Mouse (Mus musculus) MEL (cell line): Measurements from ENCODE around the gene Hoxc4. TPM values are rescaled to one million over a fixed set of nuclear protein-coding genes. Genes with fewer than 3 reads are reported as not detected.

Source experiments
- DNase-seq: peaks from one replicate; pipeline ENCODE4 v3.0.0; 2011; ENCODE audit warnings: low read depth, low spot score
- H3K27ac ChIP-seq: 2 replicates; pipeline ENCODE4 v1.5.1; 2012; ENCODE audit warnings: low read depth, mild to moderate bottlenecking, control low read depth, low read length, moderate library complexity; ENCODE audit not compliant: control insufficient read depth
- H3K27me3 ChIP-seq, 2 experiments: fragments of 150-350 bp in 1 of 2; sonication (generic) in 1 of 2; 2 replicates each; pipeline ENCODE4 v1.6.1; 2012; ENCODE audit warnings: low read length in 2 of 2, mild to moderate bottlenecking in 2 of 2, improper control_type of control experiment in 1 of 2, moderate library complexity in 1 of 2; ENCODE audit not compliant: insufficient read depth in 2 of 2, control insufficient read depth in 1 of 2
- H3K36me3 ChIP-seq, 2 experiments: 2 replicates each; pipeline ENCODE4 v1.6.1; 2012 to 2014; ENCODE audit warnings: low read length in 2 of 2, improper control_type of control experiment in 1 of 2, inconsistent platforms in 1 of 2, mild to moderate bottlenecking in 1 of 2; ENCODE audit not compliant: insufficient read depth in 2 of 2, control insufficient read depth in 1 of 2
- H3K4me1 ChIP-seq, 2 experiments: fragments of 150-350 bp in 1 of 2; sonication (generic) in 1 of 2; 2 replicates each; pipeline ENCODE4 v1.6.1; 2012; ENCODE audit warnings: low read length in 2 of 2, improper control_type of control experiment in 1 of 2, mild to moderate bottlenecking in 1 of 2; ENCODE audit not compliant: insufficient read depth in 2 of 2, control insufficient read depth in 1 of 2
- H3K4me3 ChIP-seq, 2 experiments: fragments of 150-350 bp in 1 of 2; sonication (generic) in 1 of 2; 2 replicates each; pipeline ENCODE4 v1.5.1; 2012; ENCODE audit warnings: low read depth in 2 of 2, low read length in 2 of 2, mild to moderate bottlenecking in 2 of 2, moderate library complexity in 2 of 2, control low read depth in 1 of 2, improper control_type of control experiment in 1 of 2; ENCODE audit not compliant: control insufficient read depth in 1 of 2, insufficient read depth in 1 of 2
- H3K79me2 ChIP-seq: 2 replicates; pipeline ENCODE4 v1.6.1; 2012; ENCODE audit warnings: mild to moderate bottlenecking, low read length, moderate library complexity; ENCODE audit not compliant: control insufficient read depth, poor library complexity, insufficient read depth
- H3K9ac ChIP-seq: 2 replicates; pipeline ENCODE4 v1.6.1; 2012; ENCODE audit warnings: low read depth, mild to moderate bottlenecking, control low read depth, low read length, moderate library complexity; ENCODE audit not compliant: control insufficient read depth, poor library complexity, severe bottlenecking
- H3K9me3 ChIP-seq: fragments of 150-350 bp; sonication (generic); replicated peaks from 2 replicates; pipeline ENCODE4 v1.6.1; 2012; ENCODE audit warnings: mild to moderate bottlenecking, low read length, improper control_type of control experiment, moderate library complexity; ENCODE audit not compliant: insufficient read depth
- BHLHE40 ChIP-seq: IDR thresholded peaks from 2 replicates; pipeline ENCODE4 v1.6.1; 2012; ENCODE audit warnings: low read depth, mild to moderate bottlenecking, inconsistent platforms, low read length, improper control_type of control experiment, borderline replicate concordance
- CHD2 ChIP-seq: IDR thresholded peaks from 2 replicates; pipeline ENCODE4 v1.6.1; 2011; ENCODE audit warnings: low read length, improper control_type of control experiment
- E2F4 ChIP-seq: IDR thresholded peaks from 2 replicates; pipeline ENCODE4 v1.6.1; 2011; ENCODE audit warnings: low read depth, low read length, improper control_type of control experiment, borderline replicate concordance
- ELF1 ChIP-seq: IDR thresholded peaks from 2 replicates; pipeline ENCODE4 v1.6.1; 2014; ENCODE audit warnings: low read depth, mild to moderate bottlenecking, inconsistent platforms, low read length, improper control_type of control experiment, moderate library complexity
- EP300 ChIP-seq, 2 experiments: IDR thresholded peaks; 2 replicates each; pipeline ENCODE4 v1.6.1; 2011; ENCODE audit warnings: improper control_type of control experiment in 2 of 2, low read length in 2 of 2, low read depth in 1 of 2, mild to moderate bottlenecking in 1 of 2
- ETS1 ChIP-seq: IDR thresholded peaks from 2 replicates; pipeline ENCODE4 v1.6.1; 2012; ENCODE audit warnings: low read depth, mild to moderate bottlenecking, inconsistent platforms, low read length, improper control_type of control experiment, moderate library complexity
- GATA1 ChIP-seq: IDR thresholded peaks from 2 replicates; pipeline ENCODE4 v1.6.1; 2011; ENCODE audit warnings: low read depth, low read length, improper control_type of control experiment
- HCFC1 ChIP-seq: IDR thresholded peaks from 2 replicates; pipeline ENCODE4 v1.6.1; 2012; ENCODE audit warnings: low read depth, mild to moderate bottlenecking, inconsistent platforms, low read length, improper control_type of control experiment, moderate library complexity
- KAT2A ChIP-seq: conservative IDR thresholded peaks from 2 replicates; pipeline ENCODE4 v1.6.1; 2012; ENCODE audit warnings: low read depth, low read length, improper control_type of control experiment, inconsistent platforms
- MAFK ChIP-seq: IDR thresholded peaks from 2 replicates; pipeline ENCODE4 v1.6.1; 2011; ENCODE audit warnings: low read depth, mild to moderate bottlenecking, low read length, improper control_type of control experiment, borderline replicate concordance
- MAX ChIP-seq: IDR thresholded peaks from 2 replicates; pipeline ENCODE4 v1.6.1; 2011; ENCODE audit warnings: low read length, improper control_type of control experiment
- MAZ ChIP-seq: IDR thresholded peaks from 2 replicates; pipeline ENCODE4 v1.6.1; 2012; ENCODE audit warnings: low read depth, mild to moderate bottlenecking, inconsistent platforms, low read length, improper control_type of control experiment
- MEF2A ChIP-seq: IDR thresholded peaks from 2 replicates; pipeline ENCODE4 v1.6.1; 2014; ENCODE audit warnings: low read depth, mild to moderate bottlenecking, inconsistent platforms, low read length, improper control_type of control experiment; ENCODE audit not compliant: poor library complexity, insufficient replicate concordance, severe bottlenecking; ENCODE audit errors: extremely low read depth
- MXI1 ChIP-seq: IDR thresholded peaks from 2 replicates; pipeline ENCODE4 v1.6.1; 2011; ENCODE audit warnings: mild to moderate bottlenecking, low read depth, low read length, improper control_type of control experiment
- MYB ChIP-seq: IDR thresholded peaks from 2 replicates; pipeline ENCODE4 v1.6.1; 2011; ENCODE audit warnings: mild to moderate bottlenecking, low read depth, low read length, improper control_type of control experiment
- MYC ChIP-seq: IDR thresholded peaks from 2 replicates; pipeline ENCODE4 v1.6.1; 2011; ENCODE audit warnings: low read depth, mild to moderate bottlenecking, low read length, improper control_type of control experiment, moderate library complexity
- NRF1 ChIP-seq: IDR thresholded peaks from 2 replicates; pipeline ENCODE4 v1.6.1; 2014; ENCODE audit warnings: low read depth, mild to moderate bottlenecking, inconsistent platforms, low read length, improper control_type of control experiment, moderate library complexity; ENCODE audit not compliant: poor library complexity, insufficient read depth, severe bottlenecking
- POLR2A ChIP-seq, 2 experiments: IDR thresholded peaks; 2 replicates each; pipeline ENCODE4 v1.6.1; 2011 to 2012; ENCODE audit warnings: low read length in 2 of 2, mild to moderate bottlenecking in 2 of 2, control low read depth in 1 of 2, improper control_type of control experiment in 1 of 2, low read depth in 1 of 2, moderate library complexity in 1 of 2; ENCODE audit not compliant: control insufficient read depth in 1 of 2, insufficient read depth in 1 of 2, poor library complexity in 1 of 2
- POLR2AphosphoS2 ChIP-seq: IDR thresholded peaks from 2 replicates; pipeline ENCODE4 v1.6.1; 2011; ENCODE audit warnings: low read length, improper control_type of control experiment
- POLR2AphosphoS5 ChIP-seq: IDR thresholded peaks from 2 replicates; pipeline ENCODE4 v1.6.1; 2012; ENCODE audit warnings: low read depth, borderline replicate concordance, mild to moderate bottlenecking, inconsistent platforms, low read length, moderate library complexity, mixed read lengths
- RAD21 ChIP-seq: IDR thresholded peaks from 2 replicates; pipeline ENCODE4 v1.6.1; 2011; ENCODE audit warnings: mild to moderate bottlenecking, low read depth, low read length, improper control_type of control experiment
- RCOR1 ChIP-seq: IDR thresholded peaks from 2 replicates; pipeline ENCODE4 v1.6.1; 2012; ENCODE audit warnings: low read depth, mild to moderate bottlenecking, inconsistent platforms, low read length, improper control_type of control experiment
- SIN3A ChIP-seq: IDR thresholded peaks from 2 replicates; pipeline ENCODE4 v1.6.1; 2012; ENCODE audit warnings: low read length, improper control_type of control experiment, inconsistent platforms
- SMC3 ChIP-seq: IDR thresholded peaks from 2 replicates; pipeline ENCODE4 v1.6.1; 2011; ENCODE audit warnings: low read depth, low read length, improper control_type of control experiment
- TAL1 ChIP-seq: IDR thresholded peaks from 2 replicates; pipeline ENCODE4 v1.6.1; 2012; ENCODE audit warnings: mild to moderate bottlenecking, inconsistent platforms, low read length, moderate library complexity, mixed read lengths
- TBP ChIP-seq: IDR thresholded peaks from 2 replicates; pipeline ENCODE4 v1.8.0; 2011; ENCODE audit warnings: low read depth, low read length, improper control_type of control experiment
- TCF12 ChIP-seq: IDR thresholded peaks from 2 replicates; pipeline ENCODE4 v1.6.1; 2014; ENCODE audit warnings: low read depth, mild to moderate bottlenecking, inconsistent platforms, low read length, improper control_type of control experiment, moderate library complexity
- UBTF ChIP-seq: IDR thresholded peaks from 2 replicates; pipeline ENCODE4 v1.6.1; 2012; ENCODE audit warnings: low read depth, mild to moderate bottlenecking, inconsistent platforms, low read length, improper control_type of control experiment, moderate library complexity, borderline replicate concordance; ENCODE audit not compliant: insufficient read depth
- ZC3H11A ChIP-seq: IDR thresholded peaks from 2 replicates; pipeline ENCODE4 v1.6.1; 2012; ENCODE audit warnings: low read depth, mild to moderate bottlenecking, inconsistent platforms, low read length, improper control_type of control experiment
- polyA plus RNA-seq, 2 experiments: library from polyadenylated mRNA; stranded (reverse) in 1 of 2; unstranded in 1 of 2; fragments of >175 nt in 1 of 2; fragments of >200 nt in 1 of 2; gene quantifications; 2 replicates each; pipeline versions ENCODE4 v1.2.1 to v1.2.4; 2012; ENCODE audit warnings: low replicate concordance in 2 of 2, low read depth in 1 of 2; ENCODE audit not compliant: insufficient read length in 2 of 2, insufficient read depth in 1 of 2, missing spikeins in 1 of 2
- total RNA-seq: library from RNA; depleted of rRNA; stranded (reverse); fragments of 300-350 nt; gene quantifications from 2 replicates; pipeline ENCODE4 v1.2.3, GENCODE M21; 2012

Hoxc4 gene
- total and polyA plus RNA-seq, 3 experiments: 2.6 to 9.4 TPM; not detected in 1

DNA sequence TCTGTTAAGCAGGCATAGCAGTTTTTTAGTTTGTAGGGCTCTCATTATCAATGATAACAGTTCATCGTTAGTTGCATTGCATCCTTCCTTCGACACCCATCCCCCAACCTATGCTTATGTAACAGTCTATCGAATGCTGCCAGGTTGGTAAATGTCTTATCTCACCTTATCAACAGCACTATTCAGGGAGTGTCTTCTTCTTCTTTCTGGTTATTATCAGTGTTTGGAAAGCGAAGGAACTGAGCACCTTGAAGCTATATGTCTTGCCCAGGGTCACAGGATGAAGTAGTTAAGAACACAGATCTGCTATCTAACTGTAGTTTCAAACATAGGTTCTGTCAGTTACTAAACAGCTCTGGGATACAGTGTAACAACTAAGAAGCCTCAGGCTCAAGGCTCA lies 49.0 kb downstream of the Hoxc4 start:
- no peak overlapping the region; the same call in 1 of the 2 replicates for H3K9ac ChIP-seq
- no peaks in the 10 kb centered on the region for H3K79me2 ChIP-seq
- TF ChIP-seq ZC3H11A (no peak), TCF12 (peak; percentile 96), MAZ (no peak; the same call in 1 of the 2 replicates), E2F4 (no peak), SIN3A (peak; percentile 91), ETS1 (peak; percentile 89), MYC (peak; percentile 43; the same call in 1 of the 2 replicates), NRF1 (no peak), MEF2A (peak; percentile 79; the same call in 1 of the 2 replicates), RCOR1 (peak; percentile 80), UBTF (no peak), MXI1 (no peak), TBP (no peak), CHD2 (no peak; the same call in 1 of the 2 replicates), MAX (peak; percentile 52; the same call in 1 of the 2 replicates), POLR2AphosphoS2 (peak; percentile 33; the same call in 1 of the 2 replicates), EP300 (IDR thresholded peaks at IDR 0.05; ENCODE audit: low read depth in 1 of 2, low read length in 2 of 2) (peak; percentile 97), RAD21 (no peak), BHLHE40 (no peak), ELF1 (peak; percentile 38; the same call in 1 of the 2 replicates), TAL1 (peak; percentile 30; the same call in 1 of the 2 replicates), HCFC1 (0 out of 2 replicates have a peak, but pooled peaks have one; percentile 28), GATA1 (peak; percentile 97), MYB (peak; percentile 84), POLR2AphosphoS5 (no peak), MAFK (peak; percentile 40; the same call in 1 of the 2 replicates), SMC3 (0 out of 2 replicates have a peak, but pooled peaks have one; percentile 13), KAT2A (peak; percentile 58), POLR2A (IDR thresholded peaks at IDR 0.05; ENCODE audit: control insufficient read depth in 1 of 2, insufficient read depth in 1 of 2, low read depth in 1 of 2, low read length in 2 of 2, poor library complexity in 1 of 2) (no peak)
- H3K4me3 ChIP-seq: no peak overlapping the region
- no peaks in the 10 kb centered on the region for H3K27me3 ChIP-seq
- H3K36me3 ChIP-seq: peaks cover 0 to 41% of the 10 kb centered on the region in 2 experiments; a peak in 2 of 4 replicates
- peaks cover 34 to 40% of the 10 kb centered on the region in 2 experiments for H3K4me1 ChIP-seq
- no peaks in the 10 kb centered on the region for H3K9me3 ChIP-seq
- H3K27ac ChIP-seq: peak overlapping the region; percentile 89
- DNase-seq: peak; percentile 73
